15 mouse cellular contexts compared by ENCODE assay signal in genomic region chr8:12962541-12963380, GRCm38 (mm10).
DNase-seq lines count a peak whose midpoint lies in the region; ATAC-seq and TF ChIP-seq lines count a peak whose summit lies in the region.
"Had no signal": no experiment of that assay in that cellular context is flagged by ENCODE, and none has a peak within 500 bp of the region (broad histone marks: within the 10 kb centered on the region; RNA-seq: fewer than 3 reads in every experiment).

No protein-coding gene starts in this region.

- H3K36me3 ChIP-seq in hindbrain, embryonic 16.5 days (ENCODE audit: control insufficient read depth, insufficient read depth, low read length), result peaks cover 19% of the 10 kb centered on the region
- H3K36me3 ChIP-seq in stomach, postnatal 0 days (ENCODE audit: control insufficient read depth, insufficient read depth, low read length), result no peaks in the 10 kb centered on the region
- no peaks in the 10 kb centered on the region for H3K36me3 ChIP-seq in liver, embryonic 11.5 days (ENCODE audit: control insufficient read depth, insufficient read depth, low read length)

- no peak overlapping the region for H3K9ac ChIP-seq in hindbrain, embryonic 16.5 days (ENCODE audit: low read depth, low read length)
- no peak overlapping the region; the same call in 1 of the 2 replicates for H3K9ac ChIP-seq in stomach, postnatal 0 days (ENCODE audit: low read length)
- no peak overlapping the region for H3K9ac ChIP-seq in liver, embryonic 11.5 days (ENCODE audit: low read depth, low read length)
- H3K9ac ChIP-seq: limb, embryonic 12.5 days; neural tube, embryonic 12.5 days had no signal

- H3K4me2 ChIP-seq in hindbrain, embryonic 16.5 days (ENCODE audit: low read length), result no peak overlapping the region
- no peak overlapping the region for H3K4me2 ChIP-seq in stomach, postnatal 0 days (replicated peaks; ENCODE audit: low read depth)
- H3K4me2 ChIP-seq in liver, embryonic 11.5 days, result no peak overlapping the region
- H3K4me2 ChIP-seq: limb, embryonic 12.5 days; neural tube, embryonic 12.5 days had no signal

- 63% methylated on average over 13 of the region's 13 CpGs for WGBS in hindbrain, embryonic 16.5 days
- 61% methylated on average over 13 of the region's 13 CpGs for WGBS in stomach, postnatal 0 days
- 55% methylated on average over 13 of the region's 13 CpGs for WGBS in liver, embryonic 11.5 days

- H3K27me3 ChIP-seq in hindbrain, embryonic 16.5 days (replicated peaks; ENCODE audit: control insufficient read depth, insufficient read depth, low read length), result no peaks in the 10 kb centered on the region
- no peaks in the 10 kb centered on the region for H3K27me3 ChIP-seq in stomach, postnatal 0 days (ENCODE audit: control insufficient read depth, insufficient read depth, low read length)
- no peaks in the 10 kb centered on the region for H3K27me3 ChIP-seq in liver, embryonic 11.5 days (replicated peaks; ENCODE audit: control insufficient read depth, insufficient read depth, low read length)
- H3K27me3 ChIP-seq: limb, embryonic 12.5 days; neural tube, embryonic 12.5 days had no signal

- TF ChIP-seq EP300 in stomach, postnatal 0 days (optimal IDR thresholded peaks at IDR 0.05), result no peak

- no peak for ATAC-seq in hindbrain, embryonic 16.5 days
- ATAC-seq in stomach, postnatal 0 days (ENCODE audit: low FRiP score, low TSS enrichment), result no peak
- ATAC-seq in liver, embryonic 11.5 days (replicated peaks; ENCODE audit: low FRiP score), result no peak

- no peaks in the 10 kb centered on the region for H3K9me3 ChIP-seq in hindbrain, embryonic 16.5 days (ENCODE audit: control insufficient read depth, low read length)
- H3K9me3 ChIP-seq in stomach, postnatal 0 days (ENCODE audit: control insufficient read depth, low read length), result no peaks in the 10 kb centered on the region
- H3K9me3 ChIP-seq in liver, embryonic 11.5 days (ENCODE audit: control insufficient read depth, low read length), result no peaks in the 10 kb centered on the region
- H3K9me3 ChIP-seq: forebrain, embryonic 10.5 days; limb, embryonic 12.5 days; neural tube, embryonic 12.5 days had no signal

- H3K4me3 ChIP-seq in hindbrain, embryonic 16.5 days (ENCODE audit: low read length), result no peak overlapping the region
- no peak overlapping the region for H3K4me3 ChIP-seq in stomach, postnatal 0 days (ENCODE audit: low read depth, low read length)
- no peak overlapping the region for H3K4me3 ChIP-seq in liver, embryonic 11.5 days (ENCODE audit: low read depth, low read length)
- H3K4me3 ChIP-seq: forebrain, embryonic 10.5 days; limb, embryonic 12.5 days; neural tube, embryonic 12.5 days had no signal

- no peak for TF ChIP-seq CTCF in stomach, postnatal 0 days (IDR thresholded peaks at IDR 0.05; ENCODE audit: low read depth)

- peak overlapping the region; percentile 34; the same call in 1 of the 2 replicates for H3K27ac ChIP-seq in hindbrain, embryonic 16.5 days (ENCODE audit: low read depth, low read length)
- H3K27ac ChIP-seq in stomach, postnatal 0 days (replicated peaks), result no peak overlapping the region
- H3K27ac ChIP-seq in liver, embryonic 11.5 days (ENCODE audit: low read depth, low read length), result no peak overlapping the region
- H3K27ac ChIP-seq: limb, embryonic 12.5 days; neural tube, embryonic 12.5 days had no signal

- peaks cover 18% of the 10 kb centered on the region for H3K4me1 ChIP-seq in hindbrain, embryonic 16.5 days (ENCODE audit: control insufficient read depth, insufficient read depth, low read depth, low read length)
- no peaks in the 10 kb centered on the region for H3K4me1 ChIP-seq in stomach, postnatal 0 days (replicated peaks; ENCODE audit: control insufficient read depth, insufficient read depth)
- no peaks in the 10 kb centered on the region for H3K4me1 ChIP-seq in liver, embryonic 11.5 days (replicated peaks; ENCODE audit: control insufficient read depth, insufficient read depth, low read length)

- DNase-seq in retina, postnatal 1 day, result peak; percentile 31
- no peak for DNase-seq in retina, embryonic 14.5 days (ENCODE audit: low spot score)
- peak; percentile 62 to 75 for DNase-seq in cerebellum, postnatal 14 days
- peak; percentile 40 for DNase-seq in stomach, postnatal 0 days (ENCODE audit: low spot score)
- no peak for DNase-seq in liver, embryonic 11.5 days (ENCODE audit: low spot score)
- no peak for DNase-seq in left cerebral cortex, adult 18-20 months (ENCODE audit: low spot score in 2 of 2)
- DNase-seq in layer of hippocampus, postnatal 10 days (ENCODE audit: low spot score in 2 of 2), result no peak
- DNase-seq: embryo, embryonic 11 days; heart, adult 11 months; kidney, adult 9 months; lung, adult 2 months had no signal

Comparison
In these comparisons a context has a peak if more than half of its experiments do, and no peak if none do; other contexts are left out.
1. DNase-seq: peak in retina, postnatal 1 day (single experiment), cerebellum, postnatal 14 days (2 of 2) and stomach, postnatal 0 days (single experiment); none in retina, embryonic 14.5 days (single experiment), liver, embryonic 11.5 days (single experiment), left cerebral cortex, adult 18-20 months (0 of 2) and layer of hippocampus, postnatal 10 days (0 of 2).